Mouse (Mus musculus): ENCODE measurements at regions not wholly inside any gene's neighbourhood (a gene's known extent, or its start where the extent isn't known, plus 50 kb on each side); places are given as distances from the start of the nearest gene placed in this dataset.
A peak's percentile ranks its signal among the peaks of the same experiment; 100 is the strongest.

GRCm38 (mm10) chr17:45341573-45341972 is 92.0 kb downstream of the Cdc5l start:
- no peak for DNase-seq (ENCODE audit: low read depth, low spot score)
- CTCF ChIA-PET, result no interaction called here
- no peaks in the 10 kb centered on the region for H3K27me3 ChIP-seq
- in situ Hi-C loops (cut with MboI; ENCODE audit: low pct_unique_long_range_greater_than_20kb), result no loop called here
- no peak for ATAC-seq
- TF ChIP-seq CTCF (IDR thresholded peaks at IDR 0.05), result no peak
- POLR2A ChIA-PET, result no interaction called here

GRCm38 (mm10) chr17:45340851-45341250 is 92.7 kb downstream of the Cdc5l start:
- peak; percentile 40 for ATAC-seq
- TF ChIP-seq CTCF (IDR thresholded peaks at IDR 0.05), result no peak
- ChIA-PET POLR2A (no interaction called here), CTCF (no interaction called here)
- H3K27me3 ChIP-seq, result no peaks in the 10 kb centered on the region
- in situ Hi-C loops (cut with MboI; ENCODE audit: low pct_unique_long_range_greater_than_20kb), result no loop called here
- DNase-seq (ENCODE audit: low read depth, low spot score), result no peak

- ChIA-PET POLR2A (no interaction called here), CTCF (no interaction called here)
- no peak for TF ChIP-seq CTCF (IDR thresholded peaks at IDR 0.05)
- no peaks in the 10 kb centered on the region for H3K27me3 ChIP-seq
- in situ Hi-C loops (cut with MboI; ENCODE audit: low pct_unique_long_range_greater_than_20kb), result no loop called here
- ATAC-seq, result no peak
- no peak for DNase-seq (ENCODE audit: low read depth, low spot score)
Observed at GRCm38 (mm10) chr17:45339226-45339625, 94.3 kb downstream of the Cdc5l start.

GRCm38 (mm10) chr17:45338086-45338485 is 95.5 kb downstream of the Cdc5l start:
- H3K27me3 ChIP-seq, result no peaks in the 10 kb centered on the region
- DNase-seq (ENCODE audit: low read depth, low spot score) (no peak), ATAC-seq (no peak)
- POLR2A ChIA-PET, result no interaction called here
- CTCF ChIA-PET, result no interaction called here
- in situ Hi-C loops (cut with MboI; ENCODE audit: low pct_unique_long_range_greater_than_20kb), result no loop called here
- TF ChIP-seq CTCF (IDR thresholded peaks at IDR 0.05), result no peak

- CTCF ChIA-PET, result no interaction called here
- in situ Hi-C loops (cut with MboI; ENCODE audit: low pct_unique_long_range_greater_than_20kb), result no loop called here
- ATAC-seq (no peak), DNase-seq (ENCODE audit: low read depth, low spot score) (no peak)
- no peaks in the 10 kb centered on the region for H3K27me3 ChIP-seq
- TF ChIP-seq CTCF (IDR thresholded peaks at IDR 0.05), result no peak
- POLR2A ChIA-PET, result no interaction called here
Observed at GRCm38 (mm10) chr17:45335586-45336151, 97.9 kb downstream of the Cdc5l start.

- DNase-seq (ENCODE audit: low read depth, low spot score) (no peak), ATAC-seq (peak; percentile 42)
- ChIA-PET POLR2A (interaction anchor here (0.7 kb wide), 2 partner anchors 33 to 557 kb away, joined by 5 to 6 read pairs; no protein-coding TSS in a partner anchor), CTCF (interaction anchor here (0.9 kb wide), 1 partner anchor 18 kb away, joined by 4 read pairs; no protein-coding TSS in a partner anchor)
- no peak for TF ChIP-seq CTCF (IDR thresholded peaks at IDR 0.05)
- in situ Hi-C loops (cut with MboI; ENCODE audit: low pct_unique_long_range_greater_than_20kb), result no loop called here
- H3K27me3 ChIP-seq, result no peaks in the 10 kb centered on the region
Observed at GRCm38 (mm10) chr17:45334732-45335381, 98.7 kb downstream of the Cdc5l start.

- in situ Hi-C loops (cut with MboI; ENCODE audit: low pct_unique_long_range_greater_than_20kb), result no loop called here
- ATAC-seq (no peak), DNase-seq (ENCODE audit: low read depth, low spot score) (no peak)
- ChIA-PET POLR2A (interaction anchor here (1.4 kb wide), 1 partner anchor 9 kb away, joined by 7 read pairs; no protein-coding TSS in a partner anchor), CTCF (no interaction called here)
- TF ChIP-seq CTCF (IDR thresholded peaks at IDR 0.05), result no peak
- no peaks in the 10 kb centered on the region for H3K27me3 ChIP-seq
Observed at GRCm38 (mm10) chr17:45332321-45332720, 101.2 kb downstream of the Cdc5l start.

- ATAC-seq (no peak), DNase-seq (ENCODE audit: low read depth, low spot score) (no peak)
- ChIA-PET CTCF (no interaction called here), POLR2A (no interaction called here)
- no peak for TF ChIP-seq CTCF (IDR thresholded peaks at IDR 0.05)
- in situ Hi-C loops (cut with MboI; ENCODE audit: low pct_unique_long_range_greater_than_20kb), result no loop called here
- H3K27me3 ChIP-seq, result no peaks in the 10 kb centered on the region
Observed at GRCm38 (mm10) chr17:45329241-45329640, 104.3 kb downstream of the Cdc5l start.

- DNase-seq (ENCODE audit: low read depth, low spot score) (no peak), ATAC-seq (no peak)
- no peaks in the 10 kb centered on the region for H3K27me3 ChIP-seq
- ChIA-PET CTCF (no interaction called here), POLR2A (no interaction called here)
- in situ Hi-C loops (cut with MboI; ENCODE audit: low pct_unique_long_range_greater_than_20kb), result no loop called here
- TF ChIP-seq CTCF (IDR thresholded peaks at IDR 0.05), result no peak
Observed at GRCm38 (mm10) chr17:45326726-45327125, 106.8 kb downstream of the Cdc5l start.

GRCm38 (mm10) chr17:45326173-45326572 is 107.4 kb downstream of the Cdc5l start:
- ATAC-seq (no peak), DNase-seq (ENCODE audit: low read depth, low spot score) (no peak)
- ChIA-PET CTCF (no interaction called here), POLR2A (no interaction called here)
- in situ Hi-C loops (cut with MboI; ENCODE audit: low pct_unique_long_range_greater_than_20kb), result no loop called here
- TF ChIP-seq CTCF (IDR thresholded peaks at IDR 0.05), result no peak
- no peaks in the 10 kb centered on the region for H3K27me3 ChIP-seq

GRCm38 (mm10) chr17:45322842-45323241 is 110.7 kb downstream of the Cdc5l start:
- ChIA-PET CTCF (no interaction called here), POLR2A (interaction anchor here (1.4 kb wide), 1 partner anchor 10 kb away, joined by 7 read pairs; no protein-coding TSS in a partner anchor)
- no peak for TF ChIP-seq CTCF (IDR thresholded peaks at IDR 0.05)
- DNase-seq (ENCODE audit: low read depth, low spot score), result no peak
- in situ Hi-C loops (cut with MboI; ENCODE audit: low pct_unique_long_range_greater_than_20kb), result no loop called here
- ATAC-seq, result peak; percentile 55
- H3K27me3 ChIP-seq, result no peaks in the 10 kb centered on the region

GRCm38 (mm10) chr17:45320074-45320473 is 113.5 kb downstream of the Cdc5l start:
- no peak for ATAC-seq
- in situ Hi-C loops (cut with MboI; ENCODE audit: low pct_unique_long_range_greater_than_20kb), result no loop called here

More at GRCm38 (mm10) chr17:45320074-45320473, 113.5 kb downstream of the Cdc5l start:
- CTCF ChIA-PET, result no interaction called here
- TF ChIP-seq CTCF (IDR thresholded peaks at IDR 0.05), result no peak
- H3K27me3 ChIP-seq, result no peaks in the 10 kb centered on the region
- no peak for DNase-seq (ENCODE audit: low read depth, low spot score)
- POLR2A ChIA-PET, result no interaction called here
